Mouse (Mus musculus): ENCODE results near the gene Igtp.

DNA sequence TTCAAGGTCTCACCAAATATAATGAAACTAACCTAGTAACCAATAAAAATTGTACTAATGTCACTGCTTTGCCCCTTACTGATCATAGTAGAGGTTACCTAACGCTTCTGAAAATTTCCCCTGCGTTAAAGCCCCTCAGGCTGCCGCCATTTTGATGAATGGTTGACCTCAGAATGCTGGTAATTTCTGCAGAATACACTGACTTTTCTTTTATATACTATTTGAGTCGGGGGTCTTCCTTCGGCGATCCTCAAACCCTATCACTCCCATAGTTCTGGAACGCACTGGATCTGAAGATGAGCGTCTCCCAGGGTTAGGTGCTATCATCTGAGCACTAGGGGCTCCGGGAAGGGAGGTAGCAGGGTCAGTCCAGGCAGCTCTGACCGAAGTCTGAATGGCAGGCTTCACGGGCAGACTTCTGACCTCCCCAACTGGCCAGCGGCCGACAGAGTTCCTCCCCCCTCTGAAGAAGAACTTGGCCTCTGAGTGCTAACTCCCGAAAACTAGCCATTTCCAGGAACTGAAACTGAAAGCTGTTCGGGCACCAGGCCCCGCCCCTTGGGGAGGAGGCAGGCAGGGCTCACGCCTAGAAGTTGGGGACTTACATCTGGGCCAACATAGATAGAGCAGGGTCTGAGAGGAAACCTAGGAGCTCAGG lies 15.2 kb downstream of the Igtp start:
- 0 out of 2 replicates have a peak, but pooled peaks have one; percentile 21 for TF ChIP-seq POLR2A (IDR thresholded peaks at IDR 0.05; ENCODE audit: extremely low read depth, insufficient read depth, low read length)
- no peak for TF ChIP-seq CTCF (IDR thresholded peaks at IDR 0.05; ENCODE audit: low read depth, low read length)

Data from liver, adult 2 months (tissue).